Mouse (Mus musculus) liver, adult 2 months (tissue): ENCODE data around the gene Tcf19.

Source experiments
- CTCF ChIP-seq: fragments of 200-500 bp; IDR thresholded peaks from 2 replicates; pipeline ENCODE4 v1.5.1; 2011; ENCODE audit warnings: low read depth, low read length, control low read depth
- POLR2A ChIP-seq: fragments of 200-500 bp; IDR thresholded peaks from 2 replicates; pipeline ENCODE4 v1.6.1; 2011; ENCODE audit warnings: low read length, control low read depth; ENCODE audit not compliant: insufficient read depth; ENCODE audit errors: extremely low read depth

GRCm38 (mm10) chr17:35554321-35554720 lies 37.7 kb upstream of the Tcf19 start:
- no peak for TF ChIP-seq CTCF
- no peak for TF ChIP-seq POLR2A
